Mouse (Mus musculus): ENCODE data around the gene 9930021J03Rik. TPM values are rescaled to one million over a fixed set of nuclear protein-coding genes. Genes with fewer than 3 reads are reported as not detected.

The 9930021J03Rik gene
- polyA plus RNA-seq (2012; rRNA removed): 5.5 and 10.3 TPM in 2 replicates

- WGBS: under 1% methylated on average over 87 of the region's 95 CpGs
- peak; percentile 92 for DNase-seq (ENCODE audit: low read depth, low spot score)
These were observed at the start of gene 9930021J03Rik for GRCm38 (mm10) chr19:29805917-29806785. 9930021J03Rik (minus strand) TSS chr19:29805989.

DNA sequence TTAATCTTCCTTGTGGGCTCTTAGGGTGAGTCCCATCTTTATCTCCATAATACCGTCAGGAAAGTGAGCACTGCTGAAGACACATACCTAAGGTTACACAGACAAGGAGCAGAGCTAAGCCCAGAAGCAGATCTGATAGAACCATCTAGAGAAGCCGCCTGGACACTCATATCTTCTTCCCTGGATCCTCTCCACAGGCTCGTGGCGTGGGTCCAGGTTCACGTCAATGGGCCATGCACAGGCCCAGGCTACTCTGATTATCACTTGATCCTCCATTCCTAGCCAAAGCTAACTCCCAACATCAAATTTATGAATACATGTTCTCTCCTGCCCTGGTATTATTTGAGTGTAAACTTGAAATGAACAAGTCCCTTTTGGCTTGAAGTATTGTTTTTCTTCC lies 47.9 kb upstream of the 9930021J03Rik start:
- 91% methylated on average over 5 of the region's 5 CpGs for WGBS
- no peak for DNase-seq (ENCODE audit: low read depth, low spot score)

DNA sequence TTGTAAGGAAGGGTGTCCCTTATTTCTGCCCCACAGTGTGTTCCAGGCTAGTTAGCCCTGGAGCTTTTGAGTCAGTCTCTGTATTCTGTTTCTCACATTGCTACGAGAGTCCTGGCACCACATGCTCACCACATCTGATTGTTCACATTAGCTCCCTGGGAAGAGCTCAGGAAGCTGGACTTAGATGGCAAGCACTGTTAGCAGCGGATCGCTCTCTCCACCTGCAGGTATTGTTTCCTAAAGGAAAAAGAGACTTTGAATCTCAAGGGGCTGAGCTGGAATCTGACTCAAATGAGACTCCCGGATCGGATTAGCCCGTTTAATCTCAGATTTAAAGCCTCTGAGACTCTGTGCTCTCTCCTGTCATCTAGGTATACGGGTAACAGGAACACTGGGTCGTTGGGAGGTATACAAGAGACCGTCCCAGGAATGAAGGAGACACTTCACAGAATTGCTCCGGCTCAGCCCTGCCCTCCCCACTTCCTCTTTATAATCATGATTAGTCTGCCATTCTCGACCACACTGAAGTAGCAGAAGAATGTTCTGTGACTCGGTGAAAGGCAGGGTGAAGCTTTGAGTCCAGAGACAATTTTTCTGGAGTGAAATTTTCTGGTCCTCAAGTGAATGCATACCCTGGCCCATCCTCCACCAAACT lies 45.4 kb upstream of the 9930021J03Rik start:
- DNase-seq (ENCODE audit: low read depth, low spot score): no peak
- 54% methylated on average over 12 of the region's 12 CpGs for WGBS

DNA sequence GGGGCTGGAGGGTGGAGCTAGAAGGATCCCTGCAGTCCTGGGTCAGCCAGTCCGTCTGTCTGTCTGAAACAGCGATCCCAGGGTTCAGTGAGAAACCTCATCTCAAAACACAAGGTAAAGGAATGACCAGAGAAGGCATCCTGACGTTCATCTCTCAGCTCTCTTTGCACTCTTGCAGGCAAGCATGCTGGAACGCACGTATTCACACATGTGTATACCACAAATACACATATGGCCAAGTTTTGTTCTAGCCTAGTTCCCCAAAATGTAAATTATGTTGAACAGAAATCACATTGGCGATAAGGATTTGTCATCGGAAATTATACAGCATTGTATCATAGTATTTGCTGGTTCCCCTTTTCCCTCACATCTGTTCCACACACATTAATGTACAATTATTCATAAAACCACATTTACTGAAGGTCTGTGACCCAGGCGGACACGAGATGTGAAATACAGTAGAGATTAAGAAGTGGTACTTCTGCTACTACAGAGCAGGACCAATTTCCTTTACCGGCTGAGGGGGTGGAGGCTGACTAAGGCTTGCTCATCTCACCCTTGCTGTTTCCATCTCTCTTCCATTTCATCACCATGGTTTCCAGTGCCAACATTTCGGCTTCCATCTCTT lies 44.2 kb upstream of the 9930021J03Rik start:
- 75% methylated on average over 11 of the region's 11 CpGs for WGBS
- no peak for DNase-seq (ENCODE audit: low read depth, low spot score)

DNA sequence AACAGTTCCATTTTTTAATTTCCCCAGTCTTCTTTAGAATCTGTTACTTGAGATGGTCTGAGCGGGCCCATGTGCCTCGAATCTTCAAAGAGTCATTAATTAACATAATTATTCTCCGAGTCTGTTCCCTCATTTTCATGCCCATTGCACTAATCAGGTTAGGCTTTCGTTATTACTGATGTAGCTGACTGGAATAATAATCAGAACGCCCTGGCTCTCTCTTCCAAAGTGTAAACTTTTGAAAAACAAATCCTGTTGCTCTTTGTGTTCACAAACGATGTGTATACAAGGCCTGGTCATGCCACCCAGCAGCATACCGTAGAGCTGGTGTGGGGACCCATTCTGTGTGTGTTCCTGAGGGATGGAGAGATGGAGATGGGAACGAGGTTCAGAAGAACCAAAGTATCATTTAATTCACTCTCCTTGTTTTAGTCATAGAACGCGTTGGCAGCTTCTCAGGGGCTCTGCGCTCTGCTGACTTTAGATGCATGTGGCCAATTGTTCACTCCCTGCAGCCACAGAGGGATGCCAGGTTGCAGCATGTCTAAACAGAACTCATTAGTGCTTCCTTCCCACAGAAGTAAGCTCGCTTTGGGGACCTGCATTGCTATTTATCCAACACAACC lies 38.4 kb upstream of the 9930021J03Rik start:
- DNase-seq (ENCODE audit: low read depth, low spot score): no peak
- WGBS: 84% methylated on average over 12 of the region's 12 CpGs

GRCm38 (mm10) chr19:29843641-29844035 lies 37.8 kb upstream of the 9930021J03Rik start:
- DNase-seq (ENCODE audit: low read depth, low spot score): no peak
- WGBS: 29% methylated on average over 5 of the region's 5 CpGs

GRCm38 (mm10) chr19:29842973-29843372 lies 37.2 kb upstream of the 9930021J03Rik start:
- WGBS: 27% methylated on average over 8 of the region's 8 CpGs
- DNase-seq (ENCODE audit: low read depth, low spot score): no peak

GRCm38 (mm10) chr19:29840642-29841041 lies 34.9 kb upstream of the 9930021J03Rik start:
- WGBS: 79% methylated on average over 4 of the region's 4 CpGs
- no peak for DNase-seq (ENCODE audit: low read depth, low spot score)

- 91% methylated on average over 3 of the region's 3 CpGs for WGBS
- DNase-seq (ENCODE audit: low read depth, low spot score): no peak
These were observed 32.9 kb upstream of the 9930021J03Rik start for GRCm38 (mm10) chr19:29838636-29839135.

- no peak for DNase-seq (ENCODE audit: low read depth, low spot score)
- WGBS: 54% methylated on average over 1 of the region's 1 CpGs
These were observed 32.4 kb upstream of the 9930021J03Rik start for GRCm38 (mm10) chr19:29838171-29838570.

GRCm38 (mm10) chr19:29835364-29836034 lies 29.7 kb upstream of the 9930021J03Rik start:
- 20% methylated on average over 3 of the region's 3 CpGs for WGBS
- DNase-seq (ENCODE audit: low read depth, low spot score): no peak

GRCm38 (mm10) chr19:29830911-29831310 lies 25.1 kb upstream of the 9930021J03Rik start:
- WGBS: 68% methylated on average over 2 of the region's 2 CpGs
- DNase-seq (ENCODE audit: low read depth, low spot score): no peak

DNA sequence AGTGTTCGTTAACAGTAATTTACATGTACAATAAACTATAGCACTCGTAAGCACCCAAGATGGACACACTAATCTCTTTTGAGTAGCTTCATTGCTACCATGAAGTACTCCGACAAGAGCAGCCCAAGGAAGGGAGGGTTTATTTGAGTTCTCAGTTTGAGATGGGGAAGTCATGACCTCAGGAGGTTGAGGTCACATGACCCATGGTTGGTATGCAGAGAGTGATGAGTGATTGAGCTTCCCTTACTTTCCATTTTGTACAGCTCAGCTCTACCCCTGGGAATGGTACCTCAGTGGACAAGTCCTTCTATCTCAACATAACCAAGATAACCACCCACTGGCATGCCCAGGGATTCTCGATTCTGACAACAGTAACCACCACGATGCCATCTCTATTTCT lies 22.8 kb upstream of the 9930021J03Rik start:
- 81% methylated on average over 5 of the region's 5 CpGs for WGBS

DNA sequence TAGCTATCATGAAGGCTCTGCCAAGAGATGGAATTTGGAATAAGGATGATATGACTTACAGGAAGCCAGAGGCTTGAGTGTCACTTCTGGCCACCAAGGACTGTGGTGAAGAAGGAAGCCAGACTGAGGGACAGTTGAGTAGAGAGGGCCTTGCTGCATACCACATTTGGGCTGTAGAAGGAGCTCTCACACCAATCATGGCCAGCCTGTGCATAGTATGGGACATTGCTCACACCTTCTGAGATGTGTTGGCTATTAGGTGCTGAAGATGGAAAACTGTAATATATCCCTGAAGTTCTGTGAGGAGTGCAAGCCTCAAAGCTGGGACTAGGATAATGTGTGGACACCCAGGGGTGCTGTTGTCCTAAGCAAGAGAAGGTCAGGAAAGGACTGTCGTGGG lies 20.9 kb upstream of the 9930021J03Rik start:
- DNase-seq (ENCODE audit: low read depth, low spot score): no peak
- WGBS: 80% methylated on average over 1 of the region's 1 CpGs

More for the DNA sequence above, 22.8 kb upstream of the 9930021J03Rik start:
- no peak for DNase-seq (ENCODE audit: low read depth, low spot score)

DNA sequence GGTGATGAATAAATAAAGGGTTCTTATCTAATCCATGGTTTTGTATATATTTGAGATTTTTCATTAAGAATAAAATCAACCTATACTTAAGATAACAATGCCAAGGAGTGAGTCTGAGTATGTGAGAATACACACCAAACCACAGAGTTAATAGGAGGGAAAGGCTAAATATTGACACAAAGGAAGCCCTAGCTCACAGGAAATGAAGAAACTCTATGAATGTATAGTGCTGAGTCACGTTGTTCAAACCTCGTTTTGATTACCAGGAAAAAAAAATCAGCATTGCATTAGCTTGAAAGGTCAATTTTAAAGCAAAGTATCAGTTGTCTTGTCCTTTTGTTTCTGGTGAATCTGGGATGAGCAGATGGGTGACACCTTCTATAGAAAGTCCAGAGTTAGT lies 19.2 kb upstream of the 9930021J03Rik start:
- DNase-seq (ENCODE audit: low read depth, low spot score): no peak
- 18% methylated on average over 2 of the region's 2 CpGs for WGBS

DNA sequence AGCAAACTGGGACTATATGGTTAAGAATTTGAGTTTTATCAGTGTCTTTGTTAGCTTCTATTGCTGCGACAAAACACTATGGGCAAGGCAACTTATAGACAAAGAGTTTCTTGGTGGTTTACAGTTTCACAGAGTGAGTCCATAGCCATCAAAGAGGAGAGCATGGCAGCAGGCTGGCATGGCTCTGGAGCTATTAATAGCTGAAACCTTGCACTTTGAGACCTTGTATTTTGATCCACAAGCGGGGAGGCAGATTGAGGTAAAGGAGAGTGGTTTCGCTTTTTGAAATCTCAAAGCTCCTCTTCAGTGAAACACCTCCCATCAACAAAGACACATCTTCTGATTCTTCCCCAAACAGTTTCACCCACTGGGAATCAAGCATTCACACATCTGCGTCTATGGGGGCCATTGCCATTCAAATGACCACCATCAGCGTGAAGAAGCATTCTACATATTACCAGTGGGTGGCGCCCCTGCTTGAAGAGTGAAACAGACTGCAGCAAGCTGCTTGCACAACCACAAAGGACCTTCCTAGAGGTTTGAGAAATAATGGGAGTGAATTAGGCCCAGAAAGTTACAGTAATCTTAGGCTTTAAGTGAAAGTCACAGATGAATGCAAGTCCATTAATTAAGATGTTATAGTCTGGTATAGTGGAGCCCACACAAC lies 18.4 kb upstream of the 9930021J03Rik start:
- no peak for DNase-seq (ENCODE audit: low read depth, low spot score)
- WGBS: 53% methylated on average over 6 of the region's 6 CpGs

GRCm38 (mm10) chr19:29823456-29824010 lies 17.7 kb upstream of the 9930021J03Rik start:
- no peak for DNase-seq (ENCODE audit: low read depth, low spot score)

DNA sequence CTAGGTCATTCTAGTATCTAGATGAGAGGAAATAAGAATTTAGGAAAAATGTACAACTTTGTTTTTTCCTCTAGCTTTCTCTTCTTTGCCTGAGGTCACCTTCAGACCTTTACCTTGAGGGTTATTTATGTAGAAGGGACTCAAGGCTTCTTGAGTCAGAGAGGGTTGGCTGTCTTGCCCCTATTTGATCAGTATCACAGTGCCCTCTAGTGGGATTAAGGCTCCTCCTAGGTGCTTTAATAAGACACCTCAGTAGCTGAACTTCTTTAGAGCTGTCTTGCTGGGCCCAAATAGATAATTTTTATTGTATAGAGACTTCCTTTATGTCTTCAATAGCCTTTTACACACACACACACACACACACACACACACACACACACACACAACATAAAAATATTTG lies 15.2 kb upstream of the 9930021J03Rik start:
- DNase-seq (ENCODE audit: low read depth, low spot score): no peak

More at GRCm38 (mm10) chr19:29823456-29824010, 17.7 kb upstream of the 9930021J03Rik start:
- WGBS: 56% methylated on average over 12 of the region's 12 CpGs

Measured in large intestine, adult 2 months (tissue).